Mouse (Mus musculus) midbrain, embryonic 12.5 days (tissue): Measurements from ENCODE around the gene Fgfr2. TPM values are rescaled to one million over a fixed set of nuclear protein-coding genes. Genes with fewer than 3 reads are reported as not detected.

Source experiments
- ATAC-seq: fragments of 200-750 bp; cut with Nextera tagmentation; 2 replicates; pipeline ENCODE4 v1.8.0; 2017; ENCODE audit warnings: low read depth, moderate TSS enrichment, moderate library complexity; ENCODE audit not compliant: low FRiP score
- H3K27ac ChIP-seq: fragments of 300-500 bp; sonication (generic); replicated peaks from 2 replicates; pipeline ENCODE4 v1.5.1; 2016; ENCODE audit warnings: mild to moderate bottlenecking
- H3K27me3 ChIP-seq: fragments of 300-500 bp; sonication (generic); 2 replicates; pipeline ENCODE4 v1.6.1; 2016; ENCODE audit warnings: mild to moderate bottlenecking
- H3K36me3 ChIP-seq: fragments of 300-500 bp; sonication (generic); 2 replicates; pipeline ENCODE4 v1.6.1; 2016
- H3K4me1 ChIP-seq: fragments of 300-500 bp; sonication (generic); 2 replicates; pipeline ENCODE4 v1.6.1; 2016
- H3K4me2 ChIP-seq: fragments of 300-500 bp; sonication (generic); replicated peaks from 2 replicates; pipeline ENCODE4 v1.6.1; 2016; ENCODE audit warnings: mild to moderate bottlenecking, moderate library complexity
- H3K4me3 ChIP-seq: fragments of 300-500 bp; sonication (generic); 2 replicates; pipeline ENCODE4 v1.5.1; 2016; ENCODE audit warnings: mild to moderate bottlenecking
- H3K9ac ChIP-seq: fragments of 300-500 bp; sonication (generic); replicated peaks from 2 replicates; pipeline ENCODE4 v1.6.1; 2016; ENCODE audit warnings: mild to moderate bottlenecking, moderate library complexity
- H3K9me3 ChIP-seq: fragments of 300-500 bp; sonication (generic); 2 replicates; pipeline ENCODE4 v1.6.1; 2016; ENCODE audit warnings: mild to moderate bottlenecking
- WGBS: fragments of 180-500 bp; shearing (Covaris S2); methylation state at CpG from one replicate; pipeline ENCODE4 v1.1.7; 2016; 5-methylcytosine and 5-hydroxymethylcytosine counted together
- polyA plus RNA-seq: library from polyadenylated mRNA; unstranded; fragments of >200 nt; fragmentation: Nextera tagmentation; extraction: Ambion mirVana; gene quantifications from 2 replicates; pipeline ENCODE4 v1.2.1, GENCODE M21; 2016

The Fgfr2 gene
- polyA plus RNA-seq, 1 experiment from 2014 or later, result 96.5 TPM

- Histone ChIP-seq H3K4me3 (no peak overlapping the region), H3K9me3 (no peaks in the 10 kb centered on the region), H3K27me3 (no peaks in the 10 kb centered on the region), H3K9ac (no peak overlapping the region), H3K4me1 (peaks cover 4% of the 10 kb centered on the region; the same call in 1 of the 2 replicates), H3K36me3 (no peaks in the 10 kb centered on the region), H3K27ac (no peak overlapping the region), H3K4me2 (no peak overlapping the region)
- ATAC-seq, result no peak
- WGBS, result 83% methylated on average over 9 of the region's 9 CpGs
These were observed 775.7 kb downstream of the Fgfr2 start for GRCm38 (mm10) chr7:132347273-132348045.

GRCm38 (mm10) chr7:132345526-132346070 is 777.6 kb downstream of the Fgfr2 start:
- ATAC-seq, result no peak
- Histone ChIP-seq H3K4me1 (peaks cover 4% of the 10 kb centered on the region; the same call in 1 of the 2 replicates), H3K36me3 (no peaks in the 10 kb centered on the region), H3K9ac (no peak overlapping the region), H3K27me3 (no peaks in the 10 kb centered on the region), H3K9me3 (no peaks in the 10 kb centered on the region), H3K4me3 (no peak overlapping the region), H3K27ac (no peak overlapping the region), H3K4me2 (no peak overlapping the region)
- WGBS, result 76% methylated on average over 5 of the region's 5 CpGs

- 82% methylated on average over 4 of the region's 4 CpGs for WGBS
- no peak for ATAC-seq
These were observed 778.5 kb downstream of the Fgfr2 start for GRCm38 (mm10) chr7:132344606-132345005.

GRCm38 (mm10) chr7:132343900-132344299 is 779.2 kb downstream of the Fgfr2 start:
- ATAC-seq, result no peak
- Histone ChIP-seq H3K27me3 (no peaks in the 10 kb centered on the region), H3K27ac (no peak overlapping the region), H3K4me1 (peaks cover 4% of the 10 kb centered on the region; the same call in 1 of the 2 replicates), H3K4me3 (no peak overlapping the region), H3K4me2 (no peak overlapping the region), H3K36me3 (no peaks in the 10 kb centered on the region), H3K9me3 (no peaks in the 10 kb centered on the region), H3K9ac (no peak overlapping the region)
- WGBS, result 92% methylated on average over 2 of the region's 2 CpGs

More at GRCm38 (mm10) chr7:132344606-132345005, 778.5 kb downstream of the Fgfr2 start:
- no peak overlapping the region for H3K9ac ChIP-seq
- H3K9me3 ChIP-seq, result no peaks in the 10 kb centered on the region
- no peak overlapping the region for H3K4me2 ChIP-seq
- no peaks in the 10 kb centered on the region for H3K36me3 ChIP-seq
- H3K27me3 ChIP-seq, result no peaks in the 10 kb centered on the region
- H3K4me3 ChIP-seq, result no peak overlapping the region
- peaks cover 4% of the 10 kb centered on the region; the same call in 1 of the 2 replicates for H3K4me1 ChIP-seq
- H3K27ac ChIP-seq, result no peak overlapping the region

- 62% methylated on average over 2 of the region's 2 CpGs for WGBS
These were observed 780.0 kb downstream of the Fgfr2 start for GRCm38 (mm10) chr7:132343146-132343545.

GRCm38 (mm10) chr7:132339041-132339839 is 783.9 kb downstream of the Fgfr2 start:
- Histone ChIP-seq H3K27ac (no peak overlapping the region), H3K4me1 (peaks cover 23% of the 10 kb centered on the region), H3K27me3 (no peaks in the 10 kb centered on the region), H3K4me3 (no peak overlapping the region), H3K36me3 (no peaks in the 10 kb centered on the region), H3K9me3 (no peaks in the 10 kb centered on the region), H3K4me2 (no peak overlapping the region), H3K9ac (no peak overlapping the region)
- ATAC-seq, result no peak
- 83% methylated on average over 14 of the region's 14 CpGs for WGBS

More at GRCm38 (mm10) chr7:132343146-132343545, 780.0 kb downstream of the Fgfr2 start:
- H3K27ac ChIP-seq, result no peak overlapping the region
- no peaks in the 10 kb centered on the region for H3K9me3 ChIP-seq
- H3K4me1 ChIP-seq, result peaks cover 8% of the 10 kb centered on the region
- H3K27me3 ChIP-seq, result no peaks in the 10 kb centered on the region
- H3K9ac ChIP-seq, result no peak overlapping the region
- no peak overlapping the region for H3K4me2 ChIP-seq
- no peaks in the 10 kb centered on the region for H3K36me3 ChIP-seq
- H3K4me3 ChIP-seq, result no peak overlapping the region
- no peak for ATAC-seq

GRCm38 (mm10) chr7:132338350-132338749 is 784.8 kb downstream of the Fgfr2 start:
- Histone ChIP-seq H3K36me3 (no peaks in the 10 kb centered on the region), H3K9ac (no peak overlapping the region), H3K27me3 (peaks cover 5% of the 10 kb centered on the region; the same call in 1 of the 2 replicates), H3K4me2 (no peak overlapping the region), H3K27ac (no peak overlapping the region), H3K4me1 (peaks cover 23% of the 10 kb centered on the region), H3K9me3 (no peaks in the 10 kb centered on the region), H3K4me3 (no peak overlapping the region)
- no peak for ATAC-seq
- 71% methylated on average over 6 of the region's 6 CpGs for WGBS

- no peak overlapping the region for H3K9ac ChIP-seq
- no peak overlapping the region for H3K4me2 ChIP-seq
- 73% methylated on average over 11 of the region's 11 CpGs for WGBS
- no peaks in the 10 kb centered on the region for H3K9me3 ChIP-seq
- H3K36me3 ChIP-seq, result no peaks in the 10 kb centered on the region
- 0 out of 2 replicates have a peak, but pooled peaks have one; percentile 41 for ATAC-seq
- peaks cover 5% of the 10 kb centered on the region; the same call in 1 of the 2 replicates for H3K27me3 ChIP-seq
- H3K27ac ChIP-seq, result peak overlapping the region; percentile 11; the same call in 1 of the 2 replicates
- no peak overlapping the region for H3K4me3 ChIP-seq
- peaks cover 24% of the 10 kb centered on the region for H3K4me1 ChIP-seq
These were observed 785.8 kb downstream of the Fgfr2 start for GRCm38 (mm10) chr7:132337268-132337917.

GRCm38 (mm10) chr7:132336781-132337180 is 786.4 kb downstream of the Fgfr2 start:
- peaks cover 5% of the 10 kb centered on the region; the same call in 1 of the 2 replicates for H3K27me3 ChIP-seq
- H3K4me2 ChIP-seq, result no peak overlapping the region
- no peaks in the 10 kb centered on the region for H3K9me3 ChIP-seq
- H3K4me1 ChIP-seq, result peaks cover 30% of the 10 kb centered on the region
- H3K9ac ChIP-seq, result no peak overlapping the region
- 77% methylated on average over 3 of the region's 3 CpGs for WGBS
- no peak for ATAC-seq
- no peak overlapping the region for H3K4me3 ChIP-seq
- no peaks in the 10 kb centered on the region for H3K36me3 ChIP-seq
- 0 out of 2 replicates have a peak overlapping the region, but pooled peaks have one; percentile 11 for H3K27ac ChIP-seq

- peaks cover 32% of the 10 kb centered on the region for H3K4me1 ChIP-seq
- peaks cover 5% of the 10 kb centered on the region; the same call in 1 of the 2 replicates for H3K27me3 ChIP-seq
- 94% methylated on average over 4 of the region's 4 CpGs for WGBS
- no peaks in the 10 kb centered on the region for H3K36me3 ChIP-seq
- no peak for ATAC-seq
- H3K9me3 ChIP-seq, result no peaks in the 10 kb centered on the region
- H3K4me3 ChIP-seq, result no peak overlapping the region
- no peak overlapping the region for H3K9ac ChIP-seq
- H3K27ac ChIP-seq, result no peak overlapping the region
- no peak overlapping the region for H3K4me2 ChIP-seq
These were observed 787.8 kb downstream of the Fgfr2 start for GRCm38 (mm10) chr7:132335367-132335766.

GRCm38 (mm10) chr7:132333078-132333477 is 790.1 kb downstream of the Fgfr2 start:
- H3K36me3 ChIP-seq, result no peaks in the 10 kb centered on the region
- H3K27me3 ChIP-seq, result peaks cover 13% of the 10 kb centered on the region
- H3K9me3 ChIP-seq, result no peaks in the 10 kb centered on the region
- 81% methylated on average over 1 of the region's 1 CpGs for WGBS
- no peak overlapping the region for H3K4me3 ChIP-seq
- peaks cover 28% of the 10 kb centered on the region for H3K4me1 ChIP-seq
- no peak for ATAC-seq
- no peak overlapping the region for H3K27ac ChIP-seq
- no peak overlapping the region for H3K4me2 ChIP-seq
- H3K9ac ChIP-seq, result no peak overlapping the region
